Mouse (Mus musculus) CD8-positive naive resting alpha-beta T cell, adult 2 months (primary cell): ENCODE data around the gene Enox1.

Experiments used
- DNase-seq, 2 experiments: peaks; one replicate each; pipeline ENCODE4 v3.0.0; 2022; ENCODE audit warnings: low read depth in 2 of 2, low spot score in 2 of 2

Gene Enox1

DNA sequence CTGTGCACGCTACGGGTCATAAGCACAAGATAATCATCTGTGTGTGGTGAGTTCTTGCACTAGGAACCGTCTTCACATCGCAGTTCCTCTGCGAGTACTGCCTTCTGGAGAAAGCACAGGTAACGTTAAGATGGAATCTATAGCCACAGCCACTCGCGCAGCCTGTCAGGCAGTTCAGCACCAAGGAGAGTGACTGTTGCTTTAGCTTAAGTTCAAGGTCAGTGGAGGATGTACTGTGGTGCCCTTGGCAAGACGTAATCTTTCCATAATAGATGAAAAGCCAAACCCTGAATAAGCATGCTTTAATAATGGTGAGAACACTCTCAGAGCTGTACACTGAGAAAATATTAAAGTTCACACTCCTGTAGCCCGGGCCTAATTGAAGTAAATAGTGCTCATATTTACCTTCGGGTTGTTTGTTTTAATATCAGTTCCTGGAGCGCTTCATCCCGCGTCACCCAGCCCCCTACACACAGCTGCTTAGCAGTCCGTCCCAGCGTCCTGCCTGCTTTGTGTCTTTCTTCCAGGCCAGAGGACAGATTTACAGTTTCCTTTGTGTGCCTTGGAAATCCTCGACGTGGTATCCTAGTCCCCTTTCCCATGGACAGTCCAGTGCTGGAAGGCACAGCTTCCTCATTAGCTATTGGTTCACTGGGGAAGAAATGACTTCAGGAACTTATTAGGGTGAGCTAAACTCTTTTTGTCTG lies 38.9 kb downstream of the Enox1 start:
- DNase-seq: no peak

DNA sequence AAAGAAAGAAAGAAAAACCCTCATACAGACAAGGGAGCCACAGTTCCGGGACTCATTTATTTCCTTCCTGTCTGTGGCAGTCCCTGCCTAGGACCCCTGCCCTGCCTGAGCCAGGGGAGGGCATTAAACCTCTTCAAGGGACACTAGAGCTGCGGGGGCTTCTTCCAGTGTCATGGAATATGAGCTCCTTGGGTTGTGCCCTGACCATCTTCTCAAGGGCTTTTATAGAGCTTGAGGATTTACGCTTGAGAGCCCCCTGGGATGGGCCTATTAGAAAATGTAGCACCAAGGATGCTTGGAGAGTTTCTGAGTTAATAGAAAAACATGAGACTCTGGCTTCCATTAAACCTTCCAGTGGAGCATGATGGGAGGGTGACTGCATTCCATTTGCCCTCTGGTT lies 39.7 kb downstream of the Enox1 start:
- DNase-seq: no peak

GRCm38 (mm10) chr14:77197414-77197915 lies 40.9 kb downstream of the Enox1 start:
- DNase-seq: no peak

DNA sequence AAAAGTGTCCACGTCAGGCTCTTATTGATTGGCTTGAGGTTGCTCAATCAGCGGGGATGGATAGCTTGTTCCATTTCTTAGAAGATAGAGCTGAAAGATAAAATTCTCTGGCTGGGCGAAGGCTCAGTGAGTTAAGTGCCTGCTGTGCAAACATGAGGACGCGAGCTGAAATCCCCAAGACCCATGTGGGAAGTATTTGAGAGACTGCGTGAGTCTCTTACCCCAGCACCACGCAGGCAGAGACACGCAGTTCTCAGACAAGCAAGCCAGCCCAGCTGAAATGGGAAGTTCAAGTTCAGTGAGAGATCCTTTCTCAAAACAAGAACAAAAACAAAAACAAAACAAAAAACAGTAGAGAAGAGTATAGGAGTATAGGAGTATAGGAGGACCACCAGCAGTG lies 54.3 kb downstream of the Enox1 start:
- DNase-seq: no peak

- DNase-seq: no peak
Observed at GRCm38 (mm10) chr14:77213210-77213609, 56.6 kb downstream of the Enox1 start.

- no peak for DNase-seq
Observed at GRCm38 (mm10) chr14:77214848-77215247, 58.3 kb downstream of the Enox1 start.

DNA sequence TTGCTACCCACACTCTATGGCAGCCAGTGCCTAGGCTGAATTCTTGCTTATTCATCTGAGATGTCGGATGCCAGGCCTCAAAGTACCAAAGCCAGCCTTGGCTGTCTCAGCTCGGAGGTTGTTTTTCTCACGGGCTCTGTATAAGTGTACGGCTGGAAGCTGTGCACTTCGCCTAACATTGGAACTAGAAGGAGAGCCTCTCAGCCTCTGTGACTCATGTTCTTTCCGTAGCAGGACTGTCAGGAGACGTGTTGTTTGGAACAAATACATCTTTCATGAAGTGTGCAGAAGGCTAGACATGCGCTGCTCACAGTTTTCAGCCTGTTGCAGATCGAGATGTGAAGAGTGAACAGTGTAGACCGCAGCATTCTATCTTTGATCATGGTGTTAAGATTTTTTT lies 68.8 kb downstream of the Enox1 start:
- no peak for DNase-seq

- no peak for DNase-seq
Observed at GRCm38 (mm10) chr14:77238811-77239210, 82.2 kb downstream of the Enox1 start.

GRCm38 (mm10) chr14:77239360-77239759 lies 82.8 kb downstream of the Enox1 start:
- no peak for DNase-seq

GRCm38 (mm10) chr14:77246977-77247376 lies 90.4 kb downstream of the Enox1 start:
- no peak for DNase-seq

DNA sequence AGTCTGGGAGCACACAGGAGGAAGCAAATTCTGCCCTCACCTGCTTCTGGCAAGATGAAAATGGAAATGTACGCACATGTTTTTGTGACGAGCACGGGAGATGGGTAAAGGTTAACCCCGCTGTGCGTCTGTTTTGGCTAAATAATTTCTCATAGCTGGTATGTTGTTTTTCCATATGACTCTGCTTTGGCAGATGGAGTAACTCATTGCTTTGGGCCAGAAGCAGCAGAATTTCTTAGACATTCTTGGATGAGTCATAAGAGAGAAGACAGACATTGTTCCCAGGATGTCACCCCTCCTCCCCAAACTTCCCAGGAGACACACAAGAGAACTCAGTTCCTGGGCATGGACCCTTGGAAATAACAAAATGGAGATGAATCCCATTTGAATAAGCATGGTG lies 91.9 kb downstream of the Enox1 start:
- no peak for DNase-seq

DNA sequence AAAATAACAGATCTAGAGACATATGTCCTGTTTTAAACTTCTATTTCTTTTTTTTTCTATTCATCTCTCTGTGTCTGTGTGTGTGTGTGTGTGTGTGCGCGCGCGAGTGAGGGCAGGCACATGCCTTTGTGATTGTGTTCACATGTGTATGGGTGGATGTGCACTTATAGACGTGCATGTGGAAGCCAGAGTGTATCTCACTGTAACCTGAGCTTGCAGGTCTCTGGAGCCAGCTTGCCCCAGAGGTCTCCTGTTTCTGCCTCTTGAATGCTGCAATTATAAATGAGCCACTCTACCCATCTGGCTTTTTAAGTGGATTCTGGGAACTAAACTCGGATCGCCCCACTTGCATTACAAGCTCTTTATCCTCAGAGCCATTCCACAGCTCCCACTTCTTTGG lies 92.4 kb downstream of the Enox1 start:
- DNase-seq: no peak

DNA sequence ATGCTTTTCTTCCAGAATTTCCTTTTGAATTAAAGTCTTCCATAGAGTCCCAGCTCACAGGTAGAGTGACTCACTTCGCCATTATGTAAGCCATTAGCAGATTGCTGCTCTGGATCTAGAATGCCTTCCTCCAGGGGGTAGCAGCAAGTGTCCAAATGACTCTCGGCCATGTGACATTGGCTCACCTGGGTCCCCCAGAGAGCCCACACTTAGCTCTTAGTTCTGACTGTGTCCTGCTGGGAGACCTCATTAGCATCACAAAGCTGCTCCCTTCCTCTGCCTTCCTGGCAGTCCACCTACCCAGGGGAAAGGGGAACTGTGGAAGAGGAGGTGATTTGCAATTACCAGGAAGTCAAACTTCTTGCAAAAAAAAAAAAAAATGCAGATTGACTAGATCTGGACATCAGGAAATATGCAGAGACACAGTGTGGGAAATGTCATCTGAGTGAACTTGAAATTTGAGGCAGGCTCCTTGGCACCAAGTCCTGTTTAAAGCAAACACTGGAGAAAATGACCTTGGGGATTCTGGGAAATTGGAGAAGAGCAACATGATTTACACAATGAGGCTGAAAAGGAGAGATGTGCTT lies 94.2 kb downstream of the Enox1 start:
- no peak for DNase-seq

- no peak for DNase-seq
Observed at GRCm38 (mm10) chr14:77255201-77255600, 98.6 kb downstream of the Enox1 start.

DNA sequence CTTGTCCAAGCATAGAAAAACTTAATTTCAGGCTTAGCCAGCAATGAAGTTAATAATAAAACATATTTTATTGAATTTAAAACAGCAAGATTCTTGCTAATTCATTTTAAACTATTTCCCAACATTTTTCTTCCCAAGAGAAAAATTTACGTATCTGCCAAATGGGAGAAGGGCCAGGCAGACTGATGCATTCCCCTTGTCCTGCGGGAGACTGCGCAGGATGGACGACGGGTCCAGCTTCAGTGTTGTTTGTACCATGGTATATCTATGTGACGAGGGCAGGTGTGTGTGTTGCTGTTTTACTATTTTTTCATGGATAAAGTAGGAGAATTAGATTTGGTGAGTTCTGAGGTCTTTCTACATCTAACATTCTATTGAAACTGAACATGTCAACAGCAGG lies 99.1 kb downstream of the Enox1 start:
- no peak for DNase-seq

DNA sequence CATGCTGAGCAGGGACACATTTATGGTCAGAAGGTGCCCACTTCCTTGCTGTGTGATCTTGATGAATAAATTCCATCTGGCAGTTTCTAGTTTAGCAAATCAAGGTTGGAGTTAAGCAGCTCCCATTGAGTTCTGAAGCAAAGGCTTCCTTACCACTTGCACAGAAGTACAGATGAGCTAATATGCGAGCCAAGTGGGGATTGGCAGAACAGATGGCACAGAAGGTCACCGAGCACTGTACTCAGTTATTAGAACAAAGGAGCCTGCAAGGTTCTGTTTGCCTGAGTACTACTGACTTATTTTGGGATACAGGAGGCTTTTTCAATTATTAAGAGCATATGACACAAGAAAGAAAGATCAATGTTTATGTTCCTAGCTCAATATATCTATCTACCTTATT lies 100.4 kb downstream of the Enox1 start:
- DNase-seq: no peak

- no peak for DNase-seq
Observed at GRCm38 (mm10) chr14:77257461-77257860, 100.9 kb downstream of the Enox1 start.

DNA sequence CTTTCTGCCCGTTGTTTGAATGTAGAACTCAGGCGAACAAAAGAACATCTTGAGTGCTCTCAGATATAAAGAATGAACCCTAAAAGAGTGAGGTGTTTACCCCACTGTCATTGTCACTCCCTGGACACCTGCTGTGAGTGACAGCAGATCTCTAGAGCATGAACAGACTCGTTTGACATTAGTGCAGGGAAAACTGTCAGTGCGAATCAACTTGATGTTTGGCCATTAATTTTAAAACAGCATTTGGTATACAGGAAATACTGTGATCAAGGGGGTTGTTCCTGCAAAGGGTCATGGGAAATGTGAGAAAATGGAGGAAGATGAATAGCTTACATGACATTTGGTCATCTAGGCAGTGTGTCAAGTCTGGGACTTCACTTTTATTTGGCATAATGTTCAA lies 101.6 kb downstream of the Enox1 start:
- no peak for DNase-seq

DNA sequence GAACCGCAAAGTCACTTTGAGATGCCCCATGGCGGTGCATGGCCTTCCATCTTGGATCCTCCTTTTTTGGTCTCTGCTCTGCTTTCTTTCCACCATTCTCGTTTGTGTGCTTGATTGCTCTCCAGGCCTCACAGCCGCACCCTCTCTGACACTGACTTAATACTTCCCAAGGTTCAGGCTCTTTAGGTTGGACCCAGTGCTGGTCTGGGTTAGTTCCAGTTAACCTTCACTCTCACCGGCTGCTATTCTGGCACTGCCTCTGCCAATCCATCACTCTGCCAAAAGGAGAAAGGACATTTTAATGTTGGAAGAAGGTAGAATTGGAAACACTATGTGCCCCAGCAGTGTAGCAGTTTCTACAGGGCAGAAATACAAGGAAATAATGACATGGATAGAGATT lies 103.1 kb downstream of the Enox1 start:
- no peak for DNase-seq

DNA sequence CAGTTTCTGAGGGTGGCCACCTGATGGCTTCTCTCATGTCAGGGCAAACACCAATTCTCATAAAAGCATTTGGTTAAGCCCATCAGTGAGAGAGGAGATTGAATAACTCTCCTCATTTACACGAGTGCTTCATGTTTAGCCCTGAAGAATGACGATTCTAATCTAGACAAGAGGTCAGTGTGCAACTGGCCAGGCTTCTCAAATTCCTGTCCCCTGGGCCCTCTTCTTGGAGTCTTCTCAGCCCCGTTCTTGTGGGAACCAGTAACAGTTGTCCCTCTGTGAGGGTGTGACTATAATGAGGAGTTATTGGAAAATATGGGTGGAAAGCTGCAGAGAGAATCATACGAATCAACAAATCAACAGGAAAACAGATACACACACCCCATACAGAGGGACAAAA lies 103.5 kb downstream of the Enox1 start:
- DNase-seq: no peak

- no peak for DNase-seq
Observed at GRCm38 (mm10) chr14:77266805-77267771, 110.5 kb downstream of the Enox1 start.
